24 mouse cellular contexts compared by ENCODE assay signal in the genomic region with DNA sequence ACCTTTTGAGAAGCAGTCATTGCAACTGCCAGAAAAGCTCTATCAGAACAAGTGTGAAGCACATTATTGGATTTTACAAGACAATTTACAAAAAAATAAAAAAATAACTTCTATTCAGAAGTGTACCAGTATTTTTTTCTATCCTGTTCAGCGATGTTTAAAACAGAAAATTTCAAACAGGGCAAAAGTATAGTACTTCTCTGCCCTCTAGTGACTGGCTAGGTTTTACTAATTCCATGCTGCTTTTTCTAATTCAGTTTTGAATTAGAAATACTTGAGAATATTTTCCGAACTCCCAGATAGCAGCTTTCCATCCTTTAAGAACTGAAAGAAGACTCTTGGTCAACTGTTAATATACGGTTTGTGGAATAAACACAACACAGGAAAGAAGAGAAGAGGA.
DNase-seq lines count a peak whose midpoint lies in the region; ATAC-seq and TF ChIP-seq lines count a peak whose summit lies in the region.
"Had no signal": no experiment of that assay in that cellular context is flagged by ENCODE, and none has a peak within 500 bp of the region (broad histone marks: within the 10 kb centered on the region; RNA-seq: fewer than 3 reads in every experiment).

No protein-coding gene starts in this region.

- H3K4me2 ChIP-seq in forebrain, embryonic 14.5 days (ENCODE audit: low read length): no peak overlapping the region
- no peak overlapping the region for H3K4me2 ChIP-seq in forebrain, embryonic 12.5 days
- H3K4me2 ChIP-seq in intestine, postnatal 0 days (replicated peaks; ENCODE audit: low read depth): no peak overlapping the region
- H3K4me2 ChIP-seq in intestine, embryonic 15.5 days (replicated peaks): no peak overlapping the region
- no peak overlapping the region for H3K4me2 ChIP-seq in midbrain, embryonic 14.5 days (ENCODE audit: low read length)
- H3K4me2 ChIP-seq in midbrain, embryonic 15.5 days: no peak overlapping the region
- H3K4me2 ChIP-seq: heart, embryonic 11.5 days; liver, embryonic 13.5 days had no signal

- H3K9me3 ChIP-seq in forebrain, embryonic 14.5 days (replicated peaks; ENCODE audit: control insufficient read depth, low read length): no peaks in the 10 kb centered on the region
- H3K9me3 ChIP-seq in forebrain, embryonic 12.5 days: no peaks in the 10 kb centered on the region
- H3K9me3 ChIP-seq in intestine, postnatal 0 days (ENCODE audit: control insufficient read depth): no peaks in the 10 kb centered on the region
- H3K9me3 ChIP-seq in intestine, embryonic 15.5 days: no peaks in the 10 kb centered on the region
- no peaks in the 10 kb centered on the region for H3K9me3 ChIP-seq in midbrain, embryonic 14.5 days (ENCODE audit: control insufficient read depth, low read length)
- no peaks in the 10 kb centered on the region for H3K9me3 ChIP-seq in midbrain, embryonic 15.5 days
- H3K9me3 ChIP-seq: embryonic facial prominence, embryonic 10.5 days; G1E; hindbrain, embryonic 10.5 days; liver, embryonic 13.5 days had no signal

- no peak for ATAC-seq in forebrain, embryonic 14.5 days
- ATAC-seq in forebrain, embryonic 12.5 days (ENCODE audit: low FRiP score): no peak
- ATAC-seq in intestine, postnatal 0 days: no peak
- ATAC-seq in intestine, embryonic 15.5 days: no peak
- ATAC-seq in midbrain, embryonic 14.5 days (ENCODE audit: low FRiP score, low TSS enrichment): no peak
- no peak for ATAC-seq in midbrain, embryonic 15.5 days (replicated peaks)
- ATAC-seq: inflammation-experienced regulatory T-cells, adult 6 months had no signal

- H3K9ac ChIP-seq in forebrain, embryonic 14.5 days (ENCODE audit: low read length): no peak overlapping the region
- no peak overlapping the region for H3K9ac ChIP-seq in forebrain, embryonic 12.5 days
- H3K9ac ChIP-seq in intestine, postnatal 0 days (ENCODE audit: low read depth, low read length): no peak overlapping the region
- H3K9ac ChIP-seq in intestine, embryonic 15.5 days: no peak overlapping the region
- no peak overlapping the region for H3K9ac ChIP-seq in midbrain, embryonic 14.5 days (replicated peaks; ENCODE audit: low read length)
- no peak overlapping the region for H3K9ac ChIP-seq in midbrain, embryonic 15.5 days
- H3K9ac ChIP-seq: liver, embryonic 13.5 days had no signal

- H3K36me3 ChIP-seq in forebrain, embryonic 14.5 days (ENCODE audit: control insufficient read depth, insufficient read depth, low read length): no peaks in the 10 kb centered on the region
- no peaks in the 10 kb centered on the region for H3K36me3 ChIP-seq in forebrain, embryonic 12.5 days (replicated peaks)
- no peaks in the 10 kb centered on the region for H3K36me3 ChIP-seq in intestine, postnatal 0 days (ENCODE audit: control insufficient read depth, insufficient read depth)
- H3K36me3 ChIP-seq in intestine, embryonic 15.5 days: no peaks in the 10 kb centered on the region
- H3K36me3 ChIP-seq in midbrain, embryonic 14.5 days (ENCODE audit: control insufficient read depth, insufficient read depth, low read length): no peaks in the 10 kb centered on the region
- no peaks in the 10 kb centered on the region for H3K36me3 ChIP-seq in midbrain, embryonic 15.5 days (replicated peaks)
- H3K36me3 ChIP-seq: embryonic facial prominence, embryonic 10.5 days; hindbrain, embryonic 10.5 days; liver, embryonic 13.5 days had no signal

- TF ChIP-seq POLR2A in brain, embryonic 14.5 days (IDR thresholded peaks at IDR 0.05; ENCODE audit: borderline replicate concordance, extremely low read depth, insufficient read depth, insufficient read length, poor library complexity, severe bottlenecking): no peak

- no peak overlapping the region for H3K27ac ChIP-seq in forebrain, embryonic 14.5 days (ENCODE audit: low read depth, low read length)
- no peak overlapping the region for H3K27ac ChIP-seq in forebrain, embryonic 12.5 days
- no peak overlapping the region for H3K27ac ChIP-seq in intestine, postnatal 0 days (ENCODE audit: low read depth, low read length)
- no peak overlapping the region for H3K27ac ChIP-seq in intestine, embryonic 15.5 days
- H3K27ac ChIP-seq in midbrain, embryonic 14.5 days (replicated peaks; ENCODE audit: low read depth, low read length): no peak overlapping the region
- no peak overlapping the region for H3K27ac ChIP-seq in midbrain, embryonic 15.5 days
- H3K27ac ChIP-seq: embryonic facial prominence, embryonic 10.5 days; hindbrain, embryonic 10.5 days; liver, embryonic 13.5 days; macrophage had no signal

- H3K4me1 ChIP-seq in forebrain, embryonic 14.5 days (ENCODE audit: control insufficient read depth, insufficient read depth, low read length): no peaks in the 10 kb centered on the region
- H3K4me1 ChIP-seq in forebrain, embryonic 12.5 days: no peaks in the 10 kb centered on the region; the same call in 1 of the 2 replicates
- H3K4me1 ChIP-seq in intestine, postnatal 0 days (replicated peaks; ENCODE audit: control insufficient read depth, insufficient read depth, low read length): 0 out of 2 replicates have a peak, but pooled peaks cover 5% of the 10 kb centered on the region
- H3K4me1 ChIP-seq in intestine, embryonic 15.5 days (replicated peaks): no peaks in the 10 kb centered on the region
- H3K4me1 ChIP-seq in midbrain, embryonic 14.5 days (ENCODE audit: control insufficient read depth, insufficient read depth, low read length): no peaks in the 10 kb centered on the region
- no peaks in the 10 kb centered on the region for H3K4me1 ChIP-seq in midbrain, embryonic 15.5 days
- H3K4me1 ChIP-seq: embryonic facial prominence, embryonic 10.5 days; hindbrain, embryonic 10.5 days; liver, embryonic 13.5 days had no signal

- WGBS in forebrain, embryonic 14.5 days: 87% methylated on average over 3 of the region's 3 CpGs
- WGBS in forebrain, embryonic 12.5 days: 93% methylated on average over 3 of the region's 3 CpGs
- WGBS in intestine, postnatal 0 days: 73% methylated on average over 3 of the region's 3 CpGs
- 80% methylated on average over 3 of the region's 3 CpGs for WGBS in intestine, embryonic 15.5 days
- 89% methylated on average over 3 of the region's 3 CpGs for WGBS in midbrain, embryonic 14.5 days
- 82% methylated on average over 3 of the region's 3 CpGs for WGBS in midbrain, embryonic 15.5 days

- H3K4me3 ChIP-seq in forebrain, embryonic 14.5 days (ENCODE audit: low read depth, low read length): no peak overlapping the region
- no peak overlapping the region for H3K4me3 ChIP-seq in forebrain, embryonic 12.5 days (replicated peaks)
- no peak overlapping the region for H3K4me3 ChIP-seq in intestine, postnatal 0 days (ENCODE audit: low read depth, low read length)
- no peak overlapping the region for H3K4me3 ChIP-seq in intestine, embryonic 15.5 days (replicated peaks)
- H3K4me3 ChIP-seq in midbrain, embryonic 14.5 days (replicated peaks; ENCODE audit: low read depth, low read length): no peak overlapping the region
- H3K4me3 ChIP-seq in midbrain, embryonic 15.5 days: no peak overlapping the region
- H3K4me3 ChIP-seq: embryonic facial prominence, embryonic 10.5 days; hindbrain, embryonic 10.5 days; liver, embryonic 13.5 days had no signal

- peak; percentile 23; the same call in 1 of the 2 replicates for TF ChIP-seq CTCF in intestine, postnatal 0 days (IDR thresholded peaks at IDR 0.05; ENCODE audit: low read depth)
- TF ChIP-seq CTCF in brain, embryonic 14.5 days (IDR thresholded peaks at IDR 0.05; ENCODE audit: borderline replicate concordance, extremely low read depth, insufficient read depth, insufficient read length): no peak

- peak; percentile 13 for DNase-seq in forebrain, embryonic 14.5 days (ENCODE audit: low spot score)
- DNase-seq in midbrain, embryonic 14.5 days: peak; percentile 49
- DNase-seq in brain, embryonic 14.5 days (ENCODE audit: low read depth): peak; percentile 25
- no peak for DNase-seq in ovary, postnatal 36 days (ENCODE audit: low spot score)
- DNase-seq: adrenal gland, postnatal 14 days; cerebellum, adult 9-11 months; kidney, adult 9 months; kidney, postnatal 25 days; liver, embryonic 13.5 days; lung, adult 2 months; retina, postnatal 1 day; right cerebral cortex, postnatal 25 days; spleen, adult 18-20 months; thymus, postnatal 14 days had no signal

- no peaks in the 10 kb centered on the region for H3K27me3 ChIP-seq in forebrain, embryonic 14.5 days (replicated peaks; ENCODE audit: control insufficient read depth, insufficient read depth, low read length)
- H3K27me3 ChIP-seq in forebrain, embryonic 12.5 days: no peaks in the 10 kb centered on the region
- no peaks in the 10 kb centered on the region for H3K27me3 ChIP-seq in intestine, postnatal 0 days (replicated peaks; ENCODE audit: control insufficient read depth, insufficient read depth, low read length)
- no peaks in the 10 kb centered on the region for H3K27me3 ChIP-seq in intestine, embryonic 15.5 days (replicated peaks)
- no peaks in the 10 kb centered on the region for H3K27me3 ChIP-seq in midbrain, embryonic 14.5 days (ENCODE audit: control insufficient read depth, insufficient read depth, low read length)
- no peaks in the 10 kb centered on the region for H3K27me3 ChIP-seq in midbrain, embryonic 15.5 days (replicated peaks)
- H3K27me3 ChIP-seq: liver, embryonic 13.5 days had no signal
